In genomic region chr2:118012211-118012610, GRCm38 (mm10) we compare ENCODE assay signal across 26 mouse cellular contexts.
DNase-seq lines count a peak whose midpoint lies in the region; ATAC-seq lines count a peak whose summit lies in the region.
"Had no signal": no experiment of that assay in that cellular context is flagged by ENCODE, and none has a peak within 500 bp of the region (broad histone marks: within the 10 kb centered on the region; RNA-seq: fewer than 3 reads in every experiment).

No protein-coding gene starts in this region.

- no peaks in the 10 kb centered on the region for H3K4me1 ChIP-seq in midbrain, embryonic 11.5 days (ENCODE audit: control insufficient read depth, insufficient read depth, low read length)
- H3K4me1 ChIP-seq in midbrain, embryonic 13.5 days (replicated peaks), result no peaks in the 10 kb centered on the region
- no peaks in the 10 kb centered on the region for H3K4me1 ChIP-seq in hindbrain, embryonic 16.5 days (ENCODE audit: control insufficient read depth, insufficient read depth, low read depth, low read length)
- H3K4me1 ChIP-seq: hindbrain, embryonic 12.5 days; neural tube, embryonic 15.5 days had no signal

- ATAC-seq in midbrain, embryonic 11.5 days (ENCODE audit: low FRiP score), result no peak
- no peak for ATAC-seq in midbrain, embryonic 13.5 days
- ATAC-seq in hematopoietic stem cell, adult 5-6 weeks (replicated peaks in 1 of 2; ENCODE audit: insufficient read depth in 1 of 2, low FRiP score in 2 of 2, low TSS enrichment in 1 of 2, low read depth in 1 of 2, poor library complexity in 2 of 2, severe bottlenecking in 2 of 2), result peak; percentile 18 to 37; a peak in 2 of 4 replicates
- no peak for ATAC-seq in hindbrain, embryonic 16.5 days
- ATAC-seq: forebrain, embryonic 14.5 days; midbrain, embryonic 16.5 days; Patski had no signal

- no peak overlapping the region for H3K4me2 ChIP-seq in midbrain, embryonic 11.5 days
- no peak overlapping the region for H3K4me2 ChIP-seq in midbrain, embryonic 13.5 days (replicated peaks)
- H3K4me2 ChIP-seq in hindbrain, embryonic 16.5 days (ENCODE audit: low read length), result no peak overlapping the region
- H3K4me2 ChIP-seq: embryonic facial prominence, embryonic 13.5 days; heart, embryonic 12.5 days; hindbrain, embryonic 12.5 days; kidney, embryonic 15.5 days; liver, embryonic 15.5 days; neural tube, embryonic 15.5 days had no signal

- H3K4me3 ChIP-seq in midbrain, embryonic 11.5 days (ENCODE audit: low read depth, low read length), result no peak overlapping the region
- no peak overlapping the region for H3K4me3 ChIP-seq in midbrain, embryonic 13.5 days (replicated peaks)
- no peak overlapping the region for H3K4me3 ChIP-seq in hindbrain, embryonic 16.5 days (ENCODE audit: low read length)
- H3K4me3 ChIP-seq: embryonic facial prominence, embryonic 13.5 days; heart, embryonic 12.5 days; hindbrain, embryonic 12.5 days; kidney, embryonic 15.5 days; liver, embryonic 15.5 days; neural tube, embryonic 15.5 days had no signal

- H3K27me3 ChIP-seq in midbrain, embryonic 11.5 days (ENCODE audit: control insufficient read depth, insufficient read depth, low read length), result no peaks in the 10 kb centered on the region
- no peaks in the 10 kb centered on the region for H3K27me3 ChIP-seq in midbrain, embryonic 13.5 days
- no peaks in the 10 kb centered on the region for H3K27me3 ChIP-seq in hindbrain, embryonic 16.5 days (replicated peaks; ENCODE audit: control insufficient read depth, insufficient read depth, low read length)
- H3K27me3 ChIP-seq: embryonic facial prominence, embryonic 13.5 days; heart, embryonic 12.5 days; hindbrain, embryonic 12.5 days; kidney, embryonic 15.5 days; liver, embryonic 15.5 days; neural tube, embryonic 15.5 days; Patski had no signal

- no peaks in the 10 kb centered on the region for H3K36me3 ChIP-seq in midbrain, embryonic 11.5 days (ENCODE audit: control insufficient read depth, insufficient read depth, low read length)
- H3K36me3 ChIP-seq in midbrain, embryonic 13.5 days, result no peaks in the 10 kb centered on the region
- H3K36me3 ChIP-seq in hindbrain, embryonic 16.5 days (ENCODE audit: control insufficient read depth, insufficient read depth, low read length), result no peaks in the 10 kb centered on the region
- H3K36me3 ChIP-seq: embryonic facial prominence, embryonic 13.5 days; heart, embryonic 12.5 days; hindbrain, embryonic 12.5 days; kidney, embryonic 15.5 days; liver, embryonic 15.5 days; neural tube, embryonic 15.5 days had no signal

- no peak overlapping the region for H3K27ac ChIP-seq in midbrain, embryonic 11.5 days (ENCODE audit: low read depth, low read length)
- H3K27ac ChIP-seq in midbrain, embryonic 13.5 days, result no peak overlapping the region
- H3K27ac ChIP-seq in hindbrain, embryonic 16.5 days (ENCODE audit: low read depth, low read length), result no peak overlapping the region
- H3K27ac ChIP-seq: embryonic facial prominence, embryonic 13.5 days; hindbrain, embryonic 12.5 days; kidney, embryonic 15.5 days; liver, embryonic 15.5 days; neural tube, embryonic 15.5 days; stomach, postnatal 0 days had no signal

- peak; percentile 2 for DNase-seq in midbrain, embryonic 11.5 days (ENCODE audit: low spot score, missing footprints)
- peak; percentile 55 for DNase-seq in NIH3T3 (ENCODE audit: low read depth)
- no peak for DNase-seq in cerebellum, adult 9-11 months
- no peak for DNase-seq in lung, postnatal 36 days
- DNase-seq: adrenal gland, adult 2 months; cerebellum, adult 18-20 months; cerebellum, postnatal 25 days; embryo, embryonic 11 days; heart, postnatal 10 days; kidney, adult 11 months; kidney, postnatal 36 days; lung, postnatal 10 days; thymus, adult 2 months had no signal

- 84% methylated on average over 3 of the region's 3 CpGs for WGBS in midbrain, embryonic 11.5 days
- 88% methylated on average over 3 of the region's 3 CpGs for WGBS in midbrain, embryonic 13.5 days
- 91% methylated on average over 3 of the region's 3 CpGs for WGBS in hindbrain, embryonic 16.5 days

- no peak overlapping the region for H3K9ac ChIP-seq in midbrain, embryonic 11.5 days (ENCODE audit: low read length)
- H3K9ac ChIP-seq in midbrain, embryonic 13.5 days (replicated peaks), result no peak overlapping the region
- no peak overlapping the region for H3K9ac ChIP-seq in hindbrain, embryonic 16.5 days (ENCODE audit: low read depth, low read length)
- H3K9ac ChIP-seq: embryonic facial prominence, embryonic 13.5 days; heart, embryonic 12.5 days; hindbrain, embryonic 12.5 days; kidney, embryonic 15.5 days; liver, embryonic 15.5 days; neural tube, embryonic 15.5 days had no signal

- H3K9me3 ChIP-seq in midbrain, embryonic 11.5 days (ENCODE audit: control insufficient read depth, low read length), result no peaks in the 10 kb centered on the region
- no peaks in the 10 kb centered on the region for H3K9me3 ChIP-seq in midbrain, embryonic 13.5 days
- H3K9me3 ChIP-seq in hindbrain, embryonic 16.5 days (ENCODE audit: control insufficient read depth, low read length), result no peaks in the 10 kb centered on the region
- H3K9me3 ChIP-seq: embryonic facial prominence, embryonic 13.5 days; kidney, embryonic 15.5 days; liver, embryonic 15.5 days; neural tube, embryonic 15.5 days had no signal

Comparison
In these comparisons a context has a peak if more than half of its experiments do, and no peak if none do; other contexts are left out.
1. ATAC-seq: peak in hematopoietic stem cell, adult 5-6 weeks (2 of 2); none in midbrain, embryonic 11.5 days (single experiment), midbrain, embryonic 13.5 days (single experiment) and hindbrain, embryonic 16.5 days (single experiment).
2. DNase-seq: peak in midbrain, embryonic 11.5 days (single experiment) and NIH3T3 (single experiment); none in cerebellum, adult 9-11 months (single experiment) and lung, postnatal 36 days (single experiment).